Mouse (Mus musculus) layer of hippocampus, postnatal 10 days (tissue): ENCODE data around the gene Ckap2l. TPM values are rescaled to one million over a fixed set of nuclear protein-coding genes. Genes with fewer than 3 reads are reported as not detected.
A peak's percentile ranks its signal among the peaks of the same experiment; 100 is the strongest.

Source experiments
- DNase-seq, 2 experiments: peaks; one replicate each; pipeline ENCODE4 v3.0.0; 2021; ENCODE audit warnings: low spot score in 2 of 2
- total RNA-seq, 2 experiments: library from RNA; stranded (reverse); gene quantifications; 2 replicates each; pipeline ENCODE4 v1.2.3; 2021

Gene Ckap2l
- total RNA-seq, 2 experiments from 2014 or later, result 3.3 to 4.1 TPM

DNA sequence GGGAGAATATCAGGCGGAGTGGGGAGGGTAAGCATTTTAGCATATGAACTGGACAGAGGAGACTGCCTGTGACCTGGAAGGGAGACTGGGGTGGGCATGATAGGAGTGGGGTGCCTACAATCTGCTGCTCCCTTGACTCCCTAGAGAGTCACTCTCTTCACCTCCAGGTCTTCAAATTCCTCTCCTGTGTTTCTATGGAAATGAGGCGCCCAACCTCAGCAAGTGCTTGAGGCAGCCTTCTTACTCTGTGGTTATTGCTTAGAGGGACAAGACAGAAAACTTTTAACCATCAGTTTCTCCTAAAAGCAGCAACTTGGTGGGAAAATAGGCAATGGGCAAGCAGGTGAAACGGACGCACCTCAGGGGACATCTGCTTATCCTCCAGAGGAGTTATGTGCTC lies 60.5 kb downstream of the Ckap2l start:
- DNase-seq, result no peak

DNA sequence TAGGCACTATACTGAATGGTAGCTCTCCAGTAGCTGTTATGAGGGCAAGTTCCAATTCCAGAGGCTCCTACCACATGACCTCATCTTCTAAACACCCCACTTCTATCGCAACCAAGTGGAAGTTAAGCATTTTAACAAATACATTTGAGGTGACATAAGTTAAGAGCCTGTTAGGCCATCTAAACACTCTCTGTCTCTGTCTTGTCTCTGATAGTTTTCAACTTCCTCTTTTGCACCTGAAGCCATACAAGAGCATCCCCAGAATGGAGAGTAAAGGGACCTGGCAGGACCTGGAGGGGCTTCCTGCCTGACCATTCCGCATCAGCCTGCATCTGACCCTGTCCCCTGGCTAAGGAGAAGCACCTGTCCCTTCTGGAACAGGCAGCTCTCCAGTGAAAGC lies 62.3 kb downstream of the Ckap2l start:
- no peak for DNase-seq

DNA sequence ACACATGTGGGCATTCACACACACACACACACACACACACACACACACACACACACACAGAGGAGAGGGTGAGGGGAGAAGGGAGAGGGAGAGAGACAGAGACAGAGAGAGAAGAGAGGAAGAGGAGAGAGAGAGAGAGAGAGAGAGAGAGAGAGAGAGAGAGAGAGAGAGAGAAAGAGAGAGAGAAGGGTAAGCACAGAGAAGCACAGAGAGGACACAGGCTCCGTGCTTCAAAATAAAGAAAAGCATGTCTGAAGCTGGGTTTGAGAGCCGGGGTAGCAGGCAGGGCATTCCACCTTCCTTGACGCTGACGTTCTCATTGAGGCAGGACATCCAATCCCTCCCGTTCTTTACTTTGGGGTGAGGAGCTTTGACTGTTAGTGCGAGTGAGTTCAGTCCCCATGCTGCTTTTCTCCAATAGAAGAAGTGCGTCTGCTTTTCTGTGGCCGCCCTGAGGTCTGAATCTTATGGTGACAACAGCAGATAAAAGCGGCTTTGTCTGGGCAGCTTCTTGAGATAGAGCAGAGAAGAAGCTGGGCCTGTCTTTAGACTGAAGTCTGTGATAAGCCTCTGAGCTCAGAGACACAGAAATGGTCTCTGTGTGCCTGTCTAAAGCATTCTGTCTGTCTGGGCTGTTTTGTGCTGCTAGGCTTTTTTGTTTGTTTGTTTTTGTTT lies 63.1 kb downstream of the Ckap2l start:
- no peak for DNase-seq

DNA sequence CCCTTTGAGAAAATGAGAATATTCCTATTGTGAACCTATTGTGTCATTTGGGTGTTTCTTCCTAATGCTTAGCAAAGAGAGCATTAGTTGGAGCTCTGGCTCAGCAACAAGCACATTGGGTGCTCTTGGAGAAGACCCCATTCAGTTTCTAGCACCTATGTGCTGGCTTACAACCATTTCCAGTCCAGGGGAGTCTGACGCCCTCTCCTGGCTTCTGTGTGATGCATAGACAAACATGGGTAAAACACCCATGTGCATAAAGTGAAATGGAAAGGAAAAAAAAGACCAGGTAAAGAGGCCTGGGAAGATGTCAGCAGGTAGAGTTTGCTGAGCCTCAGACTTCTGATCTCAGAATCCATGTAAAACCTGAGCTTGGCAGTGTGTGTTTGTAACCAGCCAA lies 63.8 kb downstream of the Ckap2l start:
- no peak for DNase-seq

DNA sequence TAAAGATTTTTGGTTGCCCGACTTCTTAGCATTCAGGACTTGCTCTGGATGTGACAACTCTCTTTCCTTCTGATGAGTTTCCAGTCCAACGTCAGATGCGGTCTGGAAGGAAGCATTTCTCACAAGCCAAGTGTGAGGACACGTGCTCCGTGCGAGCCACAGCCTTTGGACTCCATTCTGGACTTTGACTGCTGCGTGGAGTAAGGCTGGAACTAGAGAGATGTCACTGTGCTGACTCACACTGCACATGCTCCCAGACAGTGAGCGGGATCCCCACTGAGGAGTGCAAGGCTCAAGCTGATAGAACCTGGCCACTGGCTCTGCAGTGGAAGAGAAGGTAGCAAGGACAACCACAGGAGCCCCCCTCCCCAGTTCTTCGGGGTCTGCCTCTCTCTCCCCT lies 64.5 kb downstream of the Ckap2l start:
- no peak for DNase-seq

DNA sequence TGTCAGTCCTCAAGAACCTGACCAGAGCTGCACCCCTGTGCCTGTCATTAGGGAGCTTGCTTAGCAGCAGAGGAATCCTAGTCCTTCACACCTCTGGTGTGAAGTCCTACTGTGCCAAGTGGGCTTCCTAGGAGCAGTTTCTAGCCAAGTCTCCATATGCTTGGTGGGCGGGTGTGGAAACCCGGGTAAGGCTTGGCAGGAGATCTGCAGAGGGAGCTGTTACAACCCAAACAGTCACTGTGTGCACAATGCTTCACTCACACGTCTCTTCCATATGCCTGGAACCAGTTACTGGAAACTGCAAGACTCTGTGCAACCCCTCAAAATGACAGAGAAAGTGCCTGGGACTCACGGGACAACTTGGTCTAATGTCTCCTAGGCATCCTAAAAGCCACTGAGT lies 65.0 kb downstream of the Ckap2l start:
- peak; percentile 51 to 58 for DNase-seq

DNA sequence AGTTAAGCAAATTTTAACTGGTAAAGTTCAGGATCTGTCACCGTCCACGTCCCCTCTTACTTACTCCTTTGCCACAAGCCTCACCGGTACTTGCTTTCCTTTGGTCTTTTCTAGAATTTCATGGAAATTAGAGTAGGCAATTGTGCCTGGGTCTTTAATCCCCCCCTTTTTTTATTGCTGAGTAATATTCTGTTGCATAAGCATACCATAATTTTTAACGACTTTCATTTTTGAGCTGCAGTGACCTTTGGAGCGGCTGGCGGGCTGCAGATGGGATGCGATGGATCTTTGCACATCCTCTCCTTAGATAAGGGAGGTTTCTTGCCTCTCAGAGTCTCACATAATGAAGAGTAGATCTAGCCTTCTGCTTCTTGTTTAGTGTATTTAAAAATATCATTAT lies 67.7 kb downstream of the Ckap2l start:
- DNase-seq, result no peak

DNA sequence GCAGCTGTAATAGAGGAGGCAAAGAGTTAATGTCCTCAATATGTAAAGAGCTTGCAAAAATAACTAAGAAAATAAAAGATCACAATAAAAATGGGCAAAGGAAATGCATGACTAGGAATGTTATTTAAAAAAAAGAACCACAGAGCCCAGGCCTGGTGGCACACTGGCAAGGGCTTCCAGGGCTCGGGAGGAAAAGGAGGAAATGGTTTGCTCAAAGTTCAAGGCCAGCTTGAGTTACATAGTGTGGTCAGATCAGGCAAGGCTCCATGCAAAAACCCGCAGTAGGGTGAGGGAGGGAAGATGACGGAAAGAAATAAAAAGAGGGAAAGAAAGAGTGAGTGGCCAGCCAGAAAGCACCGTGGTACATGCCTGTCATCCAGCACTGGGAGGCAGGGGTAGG lies 68.4 kb downstream of the Ckap2l start:
- DNase-seq, result no peak

DNA sequence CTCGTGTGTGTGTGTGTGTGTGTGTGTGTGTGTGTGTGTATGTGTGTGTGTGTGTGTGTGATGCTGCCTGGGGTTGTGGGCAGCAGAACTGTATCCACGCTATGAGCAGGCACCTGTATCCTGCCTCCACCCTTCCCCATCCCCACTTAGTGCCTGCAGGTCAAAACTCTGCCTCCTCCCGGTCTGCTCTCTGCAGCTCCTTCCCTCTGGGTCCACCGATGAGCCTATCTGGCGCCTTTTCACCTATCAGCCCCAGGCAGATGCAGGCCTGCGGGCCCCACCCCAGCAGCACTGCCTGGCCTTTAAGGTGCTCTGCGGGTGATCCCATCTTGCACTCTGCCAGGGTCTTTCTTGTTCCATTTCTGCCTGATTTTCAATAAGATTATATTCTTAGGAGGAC lies 69.3 kb downstream of the Ckap2l start:
- no peak for DNase-seq

DNA sequence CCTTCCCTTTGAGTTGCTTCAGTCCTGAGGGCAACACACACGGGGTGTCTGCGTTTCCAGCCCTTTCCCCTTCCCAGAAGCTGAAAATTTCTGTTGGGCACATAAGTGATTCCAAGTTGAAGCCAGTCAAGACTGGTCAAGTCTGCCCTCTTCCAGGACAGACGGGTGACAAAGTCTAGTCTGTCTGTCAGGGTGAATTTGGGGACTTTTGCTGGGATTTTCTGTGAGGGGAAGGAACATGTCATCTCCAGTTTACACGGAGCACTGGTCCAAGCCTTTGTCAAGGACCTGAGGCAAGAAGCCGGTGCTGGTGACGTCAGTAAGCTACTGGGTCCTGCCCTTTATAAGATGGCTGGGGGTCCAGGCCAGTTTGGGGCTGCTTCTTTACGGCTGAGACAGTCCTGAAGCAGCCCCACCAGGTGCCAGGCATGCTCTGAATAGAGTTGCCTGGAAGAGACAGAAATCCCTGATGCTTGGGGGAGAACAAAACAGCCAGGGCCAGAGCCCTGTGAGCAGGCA lies 69.9 kb downstream of the Ckap2l start:
- no peak for DNase-seq

DNA sequence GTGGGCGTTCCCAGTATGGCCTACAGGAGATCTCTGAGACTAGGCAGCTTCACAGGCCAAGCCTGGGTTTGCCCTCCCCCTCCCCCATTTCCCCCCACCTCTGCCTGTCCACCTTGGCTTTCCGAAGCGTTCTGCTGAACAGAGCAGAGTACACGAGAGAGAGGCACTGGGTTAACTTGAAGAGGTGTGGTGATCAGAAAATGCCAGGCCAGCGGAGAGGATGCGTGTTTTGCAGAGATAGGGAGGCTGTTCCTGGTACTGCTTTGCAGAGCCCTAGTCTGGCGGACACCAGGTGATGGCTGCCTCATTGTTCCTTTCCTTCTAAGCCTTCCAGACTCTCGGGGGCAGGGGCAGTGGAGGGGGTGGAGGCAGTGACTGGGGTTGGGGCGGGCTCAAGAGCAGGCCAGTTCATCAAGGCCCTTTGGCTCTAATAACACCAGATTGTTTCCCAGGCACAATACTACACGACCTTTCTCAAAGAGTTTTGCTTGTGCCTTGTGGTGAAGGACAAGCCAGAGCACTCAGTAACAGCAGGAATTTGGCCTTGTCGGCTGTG lies 70.6 kb downstream of the Ckap2l start:
- DNase-seq, result no peak

DNA sequence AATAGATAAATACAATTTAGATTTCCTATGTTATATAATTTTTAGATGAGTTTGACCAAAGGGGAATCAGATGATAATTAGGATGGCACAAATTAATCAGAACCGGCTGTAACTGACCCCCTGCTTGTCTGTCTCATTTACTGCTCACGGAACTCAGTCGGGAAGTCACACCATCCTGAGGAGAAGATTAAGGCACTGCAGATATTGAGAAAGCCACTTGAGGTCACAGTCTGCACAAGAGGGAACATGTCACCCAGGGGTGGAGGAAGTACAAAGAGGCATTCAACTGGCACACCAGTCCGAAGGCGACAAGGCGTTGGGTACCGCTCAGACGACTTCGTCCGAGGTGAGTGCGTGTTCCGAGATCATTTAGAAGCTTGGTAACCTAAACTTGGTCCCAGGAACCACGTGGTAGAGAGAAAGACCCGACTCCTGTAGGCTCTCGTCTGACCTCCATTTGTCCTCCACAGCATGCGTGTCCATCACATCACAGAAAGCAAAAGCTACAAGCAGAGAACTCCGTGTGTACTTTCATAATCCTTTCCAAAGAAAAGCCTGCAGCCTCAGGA lies 71.7 kb downstream of the Ckap2l start:
- no peak for DNase-seq

DNA sequence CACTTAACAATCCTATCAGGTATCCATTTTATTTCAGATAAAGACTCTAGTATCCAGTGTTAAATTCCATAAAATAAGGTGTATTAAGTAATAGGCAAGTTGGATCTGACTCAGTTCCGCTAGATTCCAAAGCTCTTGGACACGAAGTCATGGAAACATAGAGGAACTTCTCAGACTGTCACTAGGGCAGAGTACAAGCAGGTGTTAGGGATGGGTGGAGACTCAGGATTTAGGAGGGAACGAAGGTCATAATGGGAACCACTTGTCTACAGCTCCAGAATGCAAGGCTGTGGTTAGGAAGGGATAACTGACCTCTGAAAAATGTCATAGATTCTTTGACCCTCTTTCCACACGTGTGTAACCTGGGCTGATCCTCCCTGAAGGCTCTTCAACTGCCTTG lies 72.8 kb downstream of the Ckap2l start:
- no peak for DNase-seq

DNA sequence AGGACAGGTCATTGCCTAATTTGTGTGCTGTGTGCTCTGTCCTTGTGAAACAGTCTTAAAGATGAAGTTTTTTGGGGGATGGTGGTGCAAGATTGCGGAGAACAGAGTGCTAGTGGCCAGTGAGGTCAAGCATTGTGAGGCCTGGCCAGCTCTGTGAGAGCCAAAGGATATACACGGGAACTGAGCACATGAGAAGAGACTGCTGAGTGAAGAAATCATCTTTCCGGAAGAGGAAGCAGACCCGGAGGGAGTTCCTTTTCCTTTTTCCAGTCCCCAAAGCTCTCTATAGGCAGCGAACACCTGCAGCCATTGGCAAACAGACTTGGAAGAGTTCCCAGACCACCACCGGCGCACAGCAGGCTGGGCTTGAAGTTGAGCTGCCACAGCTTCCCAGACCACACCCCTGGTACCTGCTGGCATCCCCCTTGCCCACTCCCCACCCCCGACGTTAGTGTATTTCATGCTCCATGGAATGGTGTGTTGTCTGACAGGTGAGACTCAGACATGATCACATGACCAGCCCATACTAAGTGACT lies 75.8 kb downstream of the Ckap2l start:
- DNase-seq, result no peak

DNA sequence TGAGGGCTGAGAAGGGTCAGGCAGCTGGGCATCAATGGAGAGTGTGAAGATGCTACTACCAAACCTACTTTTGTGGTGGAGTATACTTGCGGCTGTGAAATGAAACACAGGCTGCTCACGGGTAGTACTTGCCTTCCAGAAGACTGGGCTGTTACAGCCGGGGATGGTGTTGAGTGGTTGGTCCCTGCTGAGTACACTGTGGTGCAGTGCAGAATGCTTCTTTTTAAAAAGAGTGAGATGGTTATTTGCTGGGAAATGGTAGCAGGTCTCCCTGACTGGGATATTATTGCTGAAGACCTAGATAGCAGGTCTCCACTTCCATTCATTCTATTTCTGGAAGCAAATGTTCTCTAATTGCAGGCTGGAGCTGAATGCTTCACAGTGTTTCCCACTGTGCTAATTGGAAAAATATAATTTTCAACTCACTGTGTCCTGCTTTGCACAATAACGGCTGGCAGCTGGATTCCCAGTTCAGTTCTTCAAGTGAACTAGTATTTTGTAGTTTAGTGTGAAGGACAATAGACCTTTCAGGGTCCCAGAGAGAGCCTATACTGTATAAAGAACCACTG lies 78.4 kb downstream of the Ckap2l start:
- no peak for DNase-seq

Other genes starting within 250 kb of the Ckap2l start
- under 1 TPM; 0.18 to 0.27 TPM for gene Vinac1, start 249.0 kb downstream of the Ckap2l start, total RNA-seq
- gene Ttl, start 231.3 kb downstream of the Ckap2l start, total RNA-seq, result 10 to 100 TPM; 61.4 to 62.4 TPM
- gene Polr1b, start 196.2 kb downstream of the Ckap2l start, total RNA-seq, result 10 to 100 TPM; 17.5 to 19.5 TPM
- gene Chchd5, start 167.5 kb downstream of the Ckap2l start, total RNA-seq, result 10 to 100 TPM; 11.4 to 11.6 TPM
- gene Slc20a1, start 98.4 kb downstream of the Ckap2l start, total RNA-seq, result 100 to 1,000 TPM in 1 of 2 experiments, 10 to 100 TPM in 1; 97.4 to 124 TPM
- under 1 TPM in 1 of 2 experiments, not detected in 1; 0.56 TPM for gene Il1a, start 12.8 kb upstream of the Ckap2l start, total RNA-seq
- gene Il1b, start 73.9 kb upstream of the Ckap2l start, total RNA-seq, result not detected
- under 1 TPM in 1 of 2 experiments, not detected in 1; 0.18 TPM for gene F830045P16Rik, start 239.4 kb upstream of the Ckap2l start, total RNA-seq